In genomic region chr3:84619056-84619455, GRCm38 (mm10) we compare ENCODE assay signal across 28 mouse cellular contexts. TPM values are rescaled to one million over a fixed set of nuclear protein-coding genes. Genes with fewer than 3 reads are reported as not detected.
DNase-seq lines count a peak whose midpoint lies in the region; ATAC-seq and TF ChIP-seq lines count a peak whose summit lies in the region.
"Had no signal": no experiment of that assay in that cellular context is flagged by ENCODE, and none has a peak within 500 bp of the region (broad histone marks: within the 10 kb centered on the region; RNA-seq: fewer than 3 reads in every experiment).

No protein-coding gene starts in this region.

- H3K9me3 ChIP-seq in intestine, embryonic 14.5 days (ENCODE audit: control insufficient read depth, low read length), result no peaks in the 10 kb centered on the region
- no peaks in the 10 kb centered on the region for H3K9me3 ChIP-seq in intestine, embryonic 15.5 days
- H3K9me3 ChIP-seq in E14TG2a.4 (ENCODE audit: low read length), result peaks cover 10% of the 10 kb centered on the region; the same call in 1 of the 2 replicates
- H3K9me3 ChIP-seq in stomach, postnatal 0 days (ENCODE audit: control insufficient read depth, low read length), result no peaks in the 10 kb centered on the region
- no peaks in the 10 kb centered on the region; the same call in 1 of the 2 replicates for H3K9me3 ChIP-seq in kidney, embryonic 14.5 days (ENCODE audit: control insufficient read depth, low read length)
- H3K9me3 ChIP-seq: embryonic facial prominence, embryonic 10.5 days; embryonic facial prominence, embryonic 12.5 days had no signal

- DNase-seq in intestine, embryonic 14.5 days (ENCODE audit: low spot score), result peak; percentile 24
- DNase-seq in stomach, postnatal 0 days (ENCODE audit: low spot score), result peak; percentile 57
- DNase-seq in neural tube, embryonic 10.5 days (ENCODE audit: extremely low spot score, low spot score), result no peak
- no peak for DNase-seq in kidney, adult 11 months
- DNase-seq: adrenal gland, adult 8-10 months; adrenal gland, postnatal 14 days; adrenal gland, postnatal 36 days; B cell, adult 2 months; cerebellum, adult 11-12 months; cerebellum, adult 2 months; cerebellum, adult 9-10 months; cerebellum, postnatal 10 days; cerebellum, postnatal 25 days had no signal

- H3K4me1 ChIP-seq in intestine, embryonic 14.5 days (replicated peaks; ENCODE audit: control insufficient read depth, insufficient read depth, low read length), result no peaks in the 10 kb centered on the region
- H3K4me1 ChIP-seq in intestine, embryonic 15.5 days (replicated peaks), result no peaks in the 10 kb centered on the region
- 0 out of 2 replicates have a peak, but pooled peaks cover 4% of the 10 kb centered on the region for H3K4me1 ChIP-seq in E14TG2a.4 (replicated peaks; ENCODE audit: low read depth, low read length)
- no peaks in the 10 kb centered on the region for H3K4me1 ChIP-seq in stomach, postnatal 0 days (replicated peaks; ENCODE audit: control insufficient read depth, insufficient read depth)
- no peaks in the 10 kb centered on the region for H3K4me1 ChIP-seq in kidney, embryonic 14.5 days (ENCODE audit: control insufficient read depth, insufficient read depth, low read length)
- H3K4me1 ChIP-seq: embryonic facial prominence, embryonic 10.5 days; embryonic facial prominence, embryonic 12.5 days had no signal

- ATAC-seq in intestine, embryonic 14.5 days (replicated peaks; ENCODE audit: low FRiP score, low TSS enrichment, low read depth), result no peak
- ATAC-seq in intestine, embryonic 15.5 days, result no peak
- ATAC-seq in stomach, postnatal 0 days (ENCODE audit: low FRiP score, low TSS enrichment), result peak; percentile 92
- ATAC-seq in kidney, embryonic 14.5 days (ENCODE audit: low FRiP score, low TSS enrichment), result no peak
- ATAC-seq: activated CD4-positive, CD25-positive, alpha-beta regulatory T cell, adult 4 months; CD4-positive, CD25-positive, alpha-beta regulatory T cell, adult 4 months; forebrain, embryonic 14.5 days; forebrain, embryonic 16.5 days; Patski had no signal

- H3K4me3 ChIP-seq in intestine, embryonic 14.5 days (ENCODE audit: low read depth, low read length), result no peak overlapping the region
- H3K4me3 ChIP-seq in intestine, embryonic 15.5 days (replicated peaks), result no peak overlapping the region
- H3K4me3 ChIP-seq in E14TG2a.4 (replicated peaks; ENCODE audit: low read length), result no peak overlapping the region
- H3K4me3 ChIP-seq in macrophage (ENCODE audit: inconsistent target), result no peak overlapping the region
- H3K4me3 ChIP-seq in stomach, postnatal 0 days (ENCODE audit: low read depth, low read length), result no peak overlapping the region
- H3K4me3 ChIP-seq in kidney, embryonic 14.5 days (ENCODE audit: low read length), result no peak overlapping the region
- H3K4me3 ChIP-seq: embryonic facial prominence, embryonic 10.5 days; embryonic facial prominence, embryonic 12.5 days had no signal

- WGBS in intestine, embryonic 14.5 days, result 87% methylated on average over 7 of the region's 7 CpGs
- WGBS in intestine, embryonic 15.5 days, result 91% methylated on average over 7 of the region's 7 CpGs
- 94% methylated on average over 7 of the region's 7 CpGs for WGBS in macrophage (ENCODE audit: missing documents)
- 68% methylated on average over 7 of the region's 7 CpGs for WGBS in stomach, postnatal 0 days
- 91% methylated on average over 7 of the region's 7 CpGs for WGBS in kidney, embryonic 14.5 days

- H3K36me3 ChIP-seq in intestine, embryonic 14.5 days (ENCODE audit: control insufficient read depth, insufficient read depth, low read length), result no peaks in the 10 kb centered on the region
- no peaks in the 10 kb centered on the region for H3K36me3 ChIP-seq in intestine, embryonic 15.5 days
- H3K36me3 ChIP-seq in E14TG2a.4 (ENCODE audit: insufficient read depth, low read length) (no peaks in the 10 kb centered on the region), macrophage (ENCODE audit: inconsistent target) (no peaks in the 10 kb centered on the region)
- H3K36me3 ChIP-seq in stomach, postnatal 0 days (ENCODE audit: control insufficient read depth, insufficient read depth, low read length), result no peaks in the 10 kb centered on the region
- no peaks in the 10 kb centered on the region for H3K36me3 ChIP-seq in kidney, embryonic 14.5 days (ENCODE audit: control insufficient read depth, insufficient read depth, low read length)
- H3K36me3 ChIP-seq: embryonic facial prominence, embryonic 10.5 days; embryonic facial prominence, embryonic 12.5 days had no signal

- H3K27ac ChIP-seq in intestine, embryonic 14.5 days (ENCODE audit: low read depth), result no peak overlapping the region
- H3K27ac ChIP-seq in intestine, embryonic 15.5 days, result no peak overlapping the region
- 0 out of 2 replicates have a peak overlapping the region, but pooled peaks have one; percentile 8 for H3K27ac ChIP-seq in macrophage
- H3K27ac ChIP-seq in stomach, postnatal 0 days (replicated peaks), result peak overlapping the region; percentile 49; the same call in 1 of the 2 replicates
- no peak overlapping the region for H3K27ac ChIP-seq in kidney, embryonic 14.5 days (ENCODE audit: low read depth, low read length)
- H3K27ac ChIP-seq: embryonic facial prominence, embryonic 10.5 days; embryonic facial prominence, embryonic 12.5 days had no signal

- H3K9ac ChIP-seq in intestine, embryonic 14.5 days (ENCODE audit: low read length), result no peak overlapping the region
- H3K9ac ChIP-seq in intestine, embryonic 15.5 days, result no peak overlapping the region
- no peak overlapping the region for H3K9ac ChIP-seq in stomach, postnatal 0 days (ENCODE audit: low read length)
- no peak overlapping the region for H3K9ac ChIP-seq in kidney, embryonic 14.5 days (ENCODE audit: low read depth, low read length)
- H3K9ac ChIP-seq: embryonic facial prominence, embryonic 12.5 days had no signal

- 0 out of 2 replicates have a peak, but pooled peaks have one; percentile 2 for TF ChIP-seq CTCF in E14TG2a.4 (conservative IDR thresholded peaks at IDR 0.05; ENCODE audit: low read length)
- TF ChIP-seq CTCF in stomach, postnatal 0 days (IDR thresholded peaks at IDR 0.05; ENCODE audit: low read depth), result no peak

- no peak overlapping the region for H3K4me2 ChIP-seq in intestine, embryonic 14.5 days (ENCODE audit: low read length)
- H3K4me2 ChIP-seq in intestine, embryonic 15.5 days (replicated peaks), result no peak overlapping the region
- no peak overlapping the region for H3K4me2 ChIP-seq in stomach, postnatal 0 days (replicated peaks; ENCODE audit: low read depth)
- H3K4me2 ChIP-seq in kidney, embryonic 14.5 days (replicated peaks; ENCODE audit: low read depth, low read length), result no peak overlapping the region
- H3K4me2 ChIP-seq: embryonic facial prominence, embryonic 12.5 days had no signal

- H3K27me3 ChIP-seq in intestine, embryonic 14.5 days (replicated peaks; ENCODE audit: control insufficient read depth, insufficient read depth, low read length), result no peaks in the 10 kb centered on the region
- H3K27me3 ChIP-seq in intestine, embryonic 15.5 days (replicated peaks), result no peaks in the 10 kb centered on the region
- H3K27me3 ChIP-seq in E14TG2a.4 (ENCODE audit: insufficient read depth, low read length), result no peaks in the 10 kb centered on the region
- no peaks in the 10 kb centered on the region for H3K27me3 ChIP-seq in stomach, postnatal 0 days (ENCODE audit: control insufficient read depth, insufficient read depth, low read length)
- no peaks in the 10 kb centered on the region for H3K27me3 ChIP-seq in kidney, embryonic 14.5 days (ENCODE audit: control insufficient read depth, insufficient read depth, low read length)
- H3K27me3 ChIP-seq: CH12.LX; embryonic facial prominence, embryonic 12.5 days; Patski had no signal

- TF ChIP-seq EP300 in stomach, postnatal 0 days (optimal IDR thresholded peaks at IDR 0.05), result no peak

- no peaks in the 10 kb centered on the region for H3K79me2 ChIP-seq in macrophage (ENCODE audit: inconsistent target)

RNA-seq across cellular contexts. Expression of gene Tigd4, which starts 25.7 kb away (rescaled TPM):
- not detected in 2 replicates for polyA plus RNA-seq in intestine, embryonic 14.5 days (2014; fragmentation: Nextera tagmentation; extraction: Ambion mirVana)
- polyA plus RNA-seq in intestine, embryonic 15.5 days (2015; fragmentation: Nextera tagmentation; extraction: Ambion mirVana), result not detected in 2 replicates
- total RNA-seq in macrophage (2018; cell fraction: chromatin; rRNA removed), result under 1 TPM in 1 of 26 experiments, not detected in 25; 0.29 TPM
- not detected for total RNA-seq in macrophage (2018; cell fraction: cytosol; rRNA removed)
- not detected for total RNA-seq in macrophage (2018; cell fraction: nucleus; rRNA removed)
- polyA plus RNA-seq in macrophage (2018), result not detected in 3 replicates
- 0.15 and 0.21 TPM in 2 replicates for polyA plus RNA-seq in stomach, postnatal 0 days (2015; fragmentation: Nextera tagmentation; extraction: Ambion mirVana)
- polyA plus RNA-seq in kidney, embryonic 14.5 days (2014; fragmentation: Nextera tagmentation; extraction: Ambion mirVana), result not detected in 2 replicates
- total RNA-seq: adrenal gland, adult 18-20 months; adrenal gland, postnatal 14 days; adrenal gland, postnatal 36 days; CH12.LX; ES-E14 had no signal
- polyA plus RNA-seq: activated CD4-positive, CD25-positive, alpha-beta regulatory T cell, adult 4 months; CD4-positive, CD25-positive, alpha-beta regulatory T cell, adult 4 months; forebrain, embryonic 11.5 days; forebrain, embryonic 14.5 days had no signal

RNA-seq across cellular contexts. Expression of gene Arfip1, which starts 36.6 kb away (rescaled TPM):
- 44.7 and 47.9 TPM in 2 replicates for polyA plus RNA-seq in intestine, embryonic 14.5 days (2014; fragmentation: Nextera tagmentation; extraction: Ambion mirVana)
- 47.0 and 53.1 TPM in 2 replicates for polyA plus RNA-seq in intestine, embryonic 15.5 days (2015; fragmentation: Nextera tagmentation; extraction: Ambion mirVana)
- 10 to 100 TPM in 22 of 26 experiments, 1 to 10 TPM in 4; 7.9 to 59.0 (median 31.1) TPM for total RNA-seq in macrophage (2018; cell fraction: chromatin; rRNA removed)
- 10 to 100 TPM; 32.4 to 70.7 (median 52.5) TPM for total RNA-seq in macrophage (2018; cell fraction: cytosol; rRNA removed)
- 10 to 100 TPM; 13.6 to 78.5 (median 42.9) TPM for total RNA-seq in macrophage (2018; cell fraction: nucleus; rRNA removed)
- polyA plus RNA-seq in macrophage (2018), result 40.0 to 44.3 TPM (median 42.0 TPM) in 3 replicates
- 55.8 and 60.9 TPM in 2 replicates for polyA plus RNA-seq in stomach, postnatal 0 days (2015; fragmentation: Nextera tagmentation; extraction: Ambion mirVana)
- 34.4 and 44.6 TPM in 2 replicates for polyA plus RNA-seq in kidney, embryonic 14.5 days (2014; fragmentation: Nextera tagmentation; extraction: Ambion mirVana)

RNA-seq across cellular contexts. Expression of gene Tmem154, which starts 46.9 kb away (rescaled TPM):
- 0.93 and 1.7 TPM in 2 replicates for polyA plus RNA-seq in intestine, embryonic 14.5 days (2014; fragmentation: Nextera tagmentation; extraction: Ambion mirVana)
- polyA plus RNA-seq in intestine, embryonic 15.5 days (2015; fragmentation: Nextera tagmentation; extraction: Ambion mirVana), result 0.98 and 1.2 TPM in 2 replicates
- 100 to 1,000 TPM in 10 of 26 experiments, 10 to 100 TPM in 11, 1 to 10 TPM in 5; 5.6 to 262 (median 81.4) TPM for total RNA-seq in macrophage (2018; cell fraction: chromatin; rRNA removed)
- 100 to 1,000 TPM in 8 of 26 experiments, 10 to 100 TPM in 18; 34.4 to 131 (median 62.0) TPM for total RNA-seq in macrophage (2018; cell fraction: cytosol; rRNA removed)
- total RNA-seq in macrophage (2018; cell fraction: nucleus; rRNA removed), result 100 to 1,000 TPM in 6 of 26 experiments, 10 to 100 TPM in 19, 1 to 10 TPM in 1; 9.0 to 177 (median 62.5) TPM
- polyA plus RNA-seq in macrophage (2018), result 57.7 to 102 TPM (median 78.1 TPM) in 3 replicates
- polyA plus RNA-seq in stomach, postnatal 0 days (2015; fragmentation: Nextera tagmentation; extraction: Ambion mirVana), result 20.9 and 24.7 TPM in 2 replicates
- polyA plus RNA-seq in kidney, embryonic 14.5 days (2014; fragmentation: Nextera tagmentation; extraction: Ambion mirVana), result 0.38 and 0.60 TPM in 2 replicates

Comparison
In these comparisons a context has a peak if more than half of its experiments do, and no peak if none do; other contexts are left out.
1. DNase-seq: peak in intestine, embryonic 14.5 days (single experiment) and stomach, postnatal 0 days (single experiment); none in neural tube, embryonic 10.5 days (single experiment) and kidney, adult 11 months (single experiment).
2. H3K27ac ChIP-seq: peak in macrophage (single experiment) and stomach, postnatal 0 days (single experiment); none in intestine, embryonic 14.5 days (single experiment), intestine, embryonic 15.5 days (single experiment) and kidney, embryonic 14.5 days (single experiment).